Mouse (Mus musculus) urinary bladder, postnatal 14 days (tissue): Measurements from ENCODE around the gene Plxna1.

ENCODE experiments used
- DNase-seq: peaks from one replicate; pipeline ENCODE4 v3.0.0; 2021; ENCODE audit warnings: low spot score

The Plxna1 gene

DNA sequence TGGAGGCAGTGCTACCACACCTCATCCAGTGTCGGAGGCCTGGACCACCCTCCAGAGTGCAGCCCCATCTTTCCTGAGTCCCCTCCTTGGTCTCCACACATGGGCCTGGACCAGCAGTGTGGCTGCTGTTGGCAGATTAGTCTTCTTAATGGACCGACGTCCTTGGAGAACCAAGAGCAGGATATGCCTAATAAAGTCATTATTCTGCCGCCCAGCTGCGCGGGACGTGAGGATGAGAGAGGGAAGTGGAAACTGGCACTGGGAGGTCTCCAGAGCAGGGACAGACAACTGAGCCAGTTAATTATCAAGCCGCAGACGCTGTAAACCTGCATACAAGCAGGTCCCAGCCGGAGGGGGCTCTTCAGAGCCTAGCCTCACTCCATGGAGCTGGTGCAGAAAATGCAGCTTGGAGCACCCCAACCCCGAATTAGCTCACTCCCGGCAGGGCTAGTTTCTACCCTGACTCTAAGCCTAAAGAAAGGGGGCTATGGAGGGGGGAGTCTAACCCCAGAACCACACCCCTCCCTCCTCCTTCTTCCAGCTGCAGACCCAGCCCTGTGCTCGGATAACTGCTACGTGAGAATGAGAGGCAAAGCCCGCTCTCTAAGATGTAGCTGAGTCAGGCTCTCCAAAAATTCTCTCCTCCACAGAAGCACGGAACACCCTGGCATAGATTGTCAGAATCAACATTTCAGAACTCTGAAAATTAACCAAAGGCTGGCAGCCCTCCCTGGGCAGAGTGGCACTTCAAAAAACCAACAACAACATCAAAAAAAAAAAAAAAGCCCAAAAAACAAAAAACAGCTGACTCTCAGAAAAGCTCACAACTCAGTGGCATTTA is 80.7 kb downstream of the Plxna1 start:
- DNase-seq, result no peak

DNA sequence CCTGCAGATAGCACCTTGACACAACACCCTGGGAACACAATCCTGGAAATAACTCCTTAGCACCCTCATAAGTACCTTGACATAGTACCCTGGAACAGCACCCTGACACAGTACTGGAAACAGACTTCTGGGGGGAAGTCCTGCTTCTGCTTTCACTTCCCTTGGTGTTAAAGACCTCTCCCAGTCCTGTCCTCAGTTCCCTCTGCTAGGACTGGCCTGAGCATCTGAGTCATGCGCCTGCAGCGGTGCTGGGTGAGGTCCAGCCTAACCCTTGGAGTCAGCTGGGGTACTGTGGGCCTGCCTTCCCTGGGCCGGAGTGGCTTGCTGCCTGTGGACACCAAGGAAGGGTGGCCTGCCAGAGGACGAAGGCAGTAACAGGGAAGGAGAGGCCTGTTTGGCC is 81.9 kb downstream of the Plxna1 start:
- DNase-seq, result no peak

DNA sequence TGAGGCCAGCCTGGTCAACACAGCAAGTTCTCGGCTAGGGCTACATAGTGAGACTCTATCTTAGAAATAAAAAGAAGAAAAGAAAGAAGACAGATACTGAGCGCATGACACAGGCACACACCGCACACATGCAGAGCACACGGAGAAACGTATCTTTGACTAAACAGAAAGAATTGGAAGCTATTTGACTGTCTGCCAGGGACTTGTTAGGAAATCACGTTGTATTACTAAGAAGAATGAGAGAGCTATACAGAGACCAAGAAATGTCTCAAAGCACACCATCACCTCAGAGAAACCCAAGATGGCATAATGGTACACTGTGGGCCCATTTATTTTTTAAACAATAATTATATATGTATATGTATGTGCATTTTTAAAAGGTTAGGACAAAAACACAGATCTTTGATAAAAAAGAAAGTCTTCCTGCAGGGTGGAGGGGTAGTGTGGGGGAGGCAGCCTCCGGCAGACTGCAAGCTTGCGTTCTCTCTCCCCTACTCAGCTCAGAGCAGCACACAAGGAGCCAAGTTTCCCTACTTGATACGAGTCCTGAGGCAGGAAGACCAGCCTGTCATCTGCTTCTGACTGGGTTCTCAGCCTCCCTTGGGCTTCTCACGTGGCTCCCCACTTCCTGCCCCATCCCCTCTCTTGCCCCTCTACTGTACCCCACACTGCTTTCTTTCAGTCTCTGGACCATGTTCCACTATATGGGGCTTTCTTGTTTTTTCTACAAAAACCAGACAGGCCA is 90.5 kb downstream of the Plxna1 start:
- DNase-seq, result no peak

DNA sequence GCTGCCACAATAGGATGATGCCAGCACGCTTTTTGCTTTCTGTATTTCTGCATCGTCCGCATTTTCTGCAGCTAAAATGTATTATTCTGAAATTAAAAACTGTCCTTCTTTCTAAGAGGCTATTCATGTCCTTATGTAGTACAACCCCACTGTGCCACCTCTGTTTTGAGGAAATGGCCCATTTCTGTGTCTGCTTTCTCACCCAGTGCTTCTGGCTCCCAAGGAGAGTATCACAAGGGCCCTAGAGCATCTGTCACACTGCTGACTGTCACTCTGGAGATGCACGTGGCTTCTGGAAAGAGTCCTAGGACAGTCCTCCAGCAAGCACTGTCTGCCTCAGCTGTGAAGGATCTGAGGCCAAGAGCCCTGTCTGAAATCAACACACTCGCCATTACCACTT is 95.2 kb downstream of the Plxna1 start:
- DNase-seq, result no peak
